Mouse (Mus musculus): ENCODE measurements at regions not wholly inside any gene's neighbourhood (a gene's known extent, or its start where the extent isn't known, plus 50 kb on each side); places are given as distances from the start of the nearest gene placed in this dataset.

DNA sequence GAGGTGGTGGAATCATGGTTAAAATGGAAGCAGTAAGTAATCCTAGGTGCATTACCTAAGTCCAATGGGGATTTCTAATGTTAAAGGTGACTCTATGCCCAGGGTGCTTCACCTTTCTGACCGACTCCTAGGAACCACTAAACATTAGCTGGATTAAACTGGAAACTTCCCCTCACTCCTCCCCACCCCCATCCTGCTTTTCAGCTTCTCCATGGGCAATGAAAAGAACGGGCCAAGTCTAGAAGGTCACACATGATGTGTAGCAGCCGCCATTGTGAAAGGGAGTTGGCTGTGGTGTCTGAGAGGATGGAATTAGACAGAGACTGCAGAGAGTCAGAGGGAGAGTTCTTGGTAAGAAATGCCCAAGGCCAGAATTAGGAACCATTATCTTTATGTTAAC, 479.8 kb downstream of the Ptprc start:
- TF ChIP-seq CTCF (IDR thresholded peaks at IDR 0.05; ENCODE audit: low read depth) (no peak), EP300 (IDR thresholded peaks at IDR 0.05; ENCODE audit: low read depth) (no peak)
